ENCODE assay signal across 10 mouse cellular contexts in genomic region chr9:47574710-47575414, GRCm38 (mm10). TPM values are rescaled to one million over a fixed set of nuclear protein-coding genes. Genes with fewer than 3 reads are reported as not detected.
A peak's percentile ranks its signal among the peaks of the same experiment; 100 is the strongest.
DNase-seq lines count a peak whose midpoint lies in the region; ATAC-seq lines count a peak whose summit lies in the region.
"Had no signal": no experiment of that assay in that cellular context is flagged by ENCODE, and none has a peak within 500 bp of the region (broad histone marks: within the 10 kb centered on the region; RNA-seq: fewer than 3 reads in every experiment).

No protein-coding gene starts in this region.

- ATAC-seq in forebrain, embryonic 12.5 days (ENCODE audit: low FRiP score): no peak
- ATAC-seq in midbrain, embryonic 11.5 days (ENCODE audit: low FRiP score): no peak
- no peak for ATAC-seq in midbrain, embryonic 13.5 days
- ATAC-seq: CD4-positive, CD25-positive, alpha-beta regulatory T cell, adult 4 months had no signal

- 67% methylated on average over 7 of the region's 7 CpGs for WGBS in forebrain, embryonic 10.5 days
- WGBS in forebrain, embryonic 12.5 days: 69% methylated on average over 7 of the region's 7 CpGs
- WGBS in midbrain, embryonic 11.5 days: 65% methylated on average over 7 of the region's 7 CpGs
- 80% methylated on average over 7 of the region's 7 CpGs for whole genome bisulfite sequencing in midbrain, embryonic 13.5 days

- no peaks in the 10 kb centered on the region for H3K9me3 ChIP-seq in forebrain, embryonic 10.5 days
- no peaks in the 10 kb centered on the region for H3K9me3 ChIP-seq in forebrain, embryonic 12.5 days
- no peaks in the 10 kb centered on the region for H3K9me3 ChIP-seq in midbrain, embryonic 11.5 days (ENCODE audit: control insufficient read depth, low read length)
- no peaks in the 10 kb centered on the region for H3K9me3 ChIP-seq in midbrain, embryonic 13.5 days
- H3K9me3 ChIP-seq: midbrain, embryonic 12.5 days had no signal

- no peak overlapping the region for H3K4me2 ChIP-seq in forebrain, embryonic 12.5 days
- no peak overlapping the region for H3K4me2 ChIP-seq in midbrain, embryonic 11.5 days
- no peak overlapping the region for H3K4me2 ChIP-seq in midbrain, embryonic 13.5 days (replicated peaks)
- H3K4me2 ChIP-seq: midbrain, embryonic 12.5 days had no signal

- no peak for DNase-seq in forebrain, embryonic 10.5 days (ENCODE audit: extremely low spot score, low spot score)
- DNase-seq in midbrain, embryonic 11.5 days (ENCODE audit: low spot score, missing footprints): peak; percentile 87
- peak; percentile 44 for DNase-seq in hindlimb bud, embryonic 11.5 days (ENCODE audit: extremely low spot score, low read depth, low spot score)
- DNase-seq in mesoderm, embryonic 11.5 days (ENCODE audit: low read depth, low spot score): peak; percentile 73
- DNase-seq in left cerebral cortex, adult 9 months (ENCODE audit: low spot score in 2 of 2): no peak
- no peak for DNase-seq in gastrocnemius, adult 18-20 months (ENCODE audit: low spot score)

- H3K4me3 ChIP-seq in forebrain, embryonic 10.5 days: no peak overlapping the region
- no peak overlapping the region for H3K4me3 ChIP-seq in forebrain, embryonic 12.5 days (replicated peaks)
- no peak overlapping the region for H3K4me3 ChIP-seq in midbrain, embryonic 11.5 days (ENCODE audit: low read depth, low read length)
- no peak overlapping the region for H3K4me3 ChIP-seq in midbrain, embryonic 13.5 days (replicated peaks)
- H3K4me3 ChIP-seq: midbrain, embryonic 12.5 days had no signal

- H3K36me3 ChIP-seq in forebrain, embryonic 10.5 days (replicated peaks): peaks cover 39% of the 10 kb centered on the region
- H3K36me3 ChIP-seq in forebrain, embryonic 12.5 days (replicated peaks): no peaks in the 10 kb centered on the region
- no peaks in the 10 kb centered on the region for H3K36me3 ChIP-seq in midbrain, embryonic 11.5 days (ENCODE audit: control insufficient read depth, insufficient read depth, low read length)
- H3K36me3 ChIP-seq in midbrain, embryonic 13.5 days: no peaks in the 10 kb centered on the region
- H3K36me3 ChIP-seq: midbrain, embryonic 12.5 days had no signal

- H3K4me1 ChIP-seq in forebrain, embryonic 10.5 days: peaks cover 45% of the 10 kb centered on the region
- H3K4me1 ChIP-seq in forebrain, embryonic 12.5 days: peaks cover 25% of the 10 kb centered on the region
- H3K4me1 ChIP-seq in midbrain, embryonic 11.5 days (ENCODE audit: control insufficient read depth, insufficient read depth, low read length): peaks cover 5% of the 10 kb centered on the region; the same call in 1 of the 2 replicates
- H3K4me1 ChIP-seq in midbrain, embryonic 13.5 days (replicated peaks): peaks cover 28% of the 10 kb centered on the region

- no peaks in the 10 kb centered on the region for H3K27me3 ChIP-seq in forebrain, embryonic 10.5 days (ENCODE audit: poor library complexity, severe bottlenecking)
- H3K27me3 ChIP-seq in forebrain, embryonic 12.5 days: no peaks in the 10 kb centered on the region
- no peaks in the 10 kb centered on the region for H3K27me3 ChIP-seq in midbrain, embryonic 11.5 days (ENCODE audit: control insufficient read depth, insufficient read depth, low read length)
- no peaks in the 10 kb centered on the region for H3K27me3 ChIP-seq in midbrain, embryonic 13.5 days
- H3K27me3 ChIP-seq: midbrain, embryonic 12.5 days had no signal

- peak overlapping the region; percentile 49; the same call in 1 of the 2 replicates for H3K27ac ChIP-seq in forebrain, embryonic 10.5 days
- H3K27ac ChIP-seq in forebrain, embryonic 12.5 days: no peak overlapping the region
- no peak overlapping the region for H3K27ac ChIP-seq in midbrain, embryonic 11.5 days (ENCODE audit: low read depth, low read length)
- H3K27ac ChIP-seq in midbrain, embryonic 13.5 days: no peak overlapping the region
- H3K27ac ChIP-seq: midbrain, embryonic 12.5 days had no signal

- H3K9ac ChIP-seq in forebrain, embryonic 12.5 days: no peak overlapping the region
- no peak overlapping the region for H3K9ac ChIP-seq in midbrain, embryonic 11.5 days (ENCODE audit: low read length)
- H3K9ac ChIP-seq in midbrain, embryonic 13.5 days (replicated peaks): no peak overlapping the region
- H3K9ac ChIP-seq: midbrain, embryonic 12.5 days had no signal

RNA-seq across cellular contexts. Expression of gene Cadm1, which starts 44.9 kb away (rescaled TPM):
- polyA plus RNA-seq in forebrain, embryonic 10.5 days (2016; fragmentation: Nextera tagmentation; extraction: Ambion mirVana): 100 and 101 TPM in 2 replicates
- polyA plus RNA-seq in forebrain, embryonic 12.5 days (2016; fragmentation: Nextera tagmentation; extraction: Ambion mirVana): 99.8 and 117 TPM in 2 replicates
- polyA plus RNA-seq in midbrain, embryonic 11.5 days (2014; fragmentation: Nextera tagmentation; extraction: Ambion mirVana): 87.3 and 90.9 TPM in 2 replicates
- 138 and 156 TPM in 2 replicates for polyA plus RNA-seq in midbrain, embryonic 13.5 days (2015; fragmentation: Nextera tagmentation; extraction: Ambion mirVana)
- 1 to 10 TPM; 4.2 to 8.0 TPM for total RNA-seq in gastrocnemius, adult 18-20 months (2021)

Comparison
In these comparisons a context has a peak if more than half of its experiments do, and no peak if none do; other contexts are left out.
1. DNase-seq: peak in midbrain, embryonic 11.5 days (single experiment), hindlimb bud, embryonic 11.5 days (single experiment) and mesoderm, embryonic 11.5 days (single experiment); none in forebrain, embryonic 10.5 days (single experiment), left cerebral cortex, adult 9 months (0 of 2) and gastrocnemius, adult 18-20 months (single experiment).